Mouse (Mus musculus): ENCODE measurements around the gene Cmtm5. TPM values are rescaled to one million over a fixed set of nuclear protein-coding genes. Genes with fewer than 3 reads are reported as not detected.
"Not testable (repeated sequence)": the region's sequence is repeated elsewhere in the genome, so short reads cannot be mapped to it uniquely, and the experiment has no call there.

Cmtm5 gene
- polyA plus RNA-seq, 1 experiment from 2014 or later = 2.0 TPM

DNA sequence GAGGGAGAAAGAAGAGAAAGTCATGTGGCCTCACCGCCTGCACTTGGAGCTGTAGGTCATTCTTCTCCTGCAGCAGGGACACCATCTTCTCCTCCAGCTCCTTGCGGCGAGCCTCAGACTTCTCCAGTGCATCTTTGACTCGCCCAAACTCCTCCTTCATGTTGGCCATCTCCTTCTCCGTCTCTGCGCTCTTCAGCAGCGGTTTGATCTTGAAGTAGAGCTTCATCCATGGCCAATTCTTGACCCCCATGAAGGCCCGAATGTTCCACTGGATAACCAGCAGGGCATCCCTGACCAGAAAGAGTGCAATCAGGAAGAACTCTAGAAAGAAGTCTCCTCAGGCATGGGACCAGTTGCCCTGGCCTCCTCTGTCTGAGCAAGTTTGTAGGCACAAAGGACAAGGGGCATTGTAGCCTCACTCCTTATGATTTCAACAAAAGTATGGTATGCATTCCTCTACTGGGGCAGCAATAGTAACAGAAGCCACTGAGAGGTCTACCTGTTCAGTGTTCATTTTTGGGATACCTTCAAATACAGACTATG, 17.7 kb downstream of the Cmtm5 start:
- H3K4me3 ChIP-seq (replicated peaks) = no peak overlapping the region
- no peaks in the 10 kb centered on the region for H3K27me3 ChIP-seq
- H3K4me1 ChIP-seq = no peaks in the 10 kb centered on the region
- no peak overlapping the region for H3K27ac ChIP-seq
- no peaks in the 10 kb centered on the region for H3K36me3 ChIP-seq (replicated peaks)
- WGBS = 94% methylated on average over 8 of the region's 8 CpGs
- no peak overlapping the region for H3K4me2 ChIP-seq
- no peak for ATAC-seq (ENCODE audit: low FRiP score)
- H3K9ac ChIP-seq = no peak overlapping the region
- H3K9me3 ChIP-seq = no peaks in the 10 kb centered on the region

DNA sequence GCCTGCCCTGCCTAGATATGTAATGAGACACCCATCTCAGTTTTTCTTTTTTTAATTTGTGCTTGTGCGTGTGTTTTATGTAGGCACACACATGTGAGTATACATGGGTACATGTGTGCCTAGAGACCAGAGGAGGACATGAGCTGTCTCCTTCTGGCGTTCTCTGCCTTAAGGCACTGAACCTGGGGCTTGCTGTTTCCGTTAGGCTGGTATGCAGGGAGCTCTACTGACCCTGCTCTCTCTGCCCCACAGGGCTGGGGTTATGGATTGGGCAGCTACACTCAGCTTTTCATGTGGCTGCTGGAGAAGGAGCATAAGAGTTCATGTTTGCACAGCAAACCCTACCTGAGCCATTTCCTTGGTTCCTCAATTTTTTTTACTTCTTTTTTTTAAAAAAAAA, 18.4 kb downstream of the Cmtm5 start:
- ATAC-seq (ENCODE audit: low FRiP score) = no peak
- Histone ChIP-seq H3K27me3 (no peaks in the 10 kb centered on the region), H3K36me3 (replicated peaks) (no peaks in the 10 kb centered on the region), H3K4me3 (replicated peaks) (no peak overlapping the region), H3K27ac (no peak overlapping the region), H3K4me2 (no peak overlapping the region), H3K9me3 (no peaks in the 10 kb centered on the region), H3K4me1 (no peaks in the 10 kb centered on the region), H3K9ac (no peak overlapping the region)
- 84% methylated on average over 3 of the region's 3 CpGs for WGBS

DNA sequence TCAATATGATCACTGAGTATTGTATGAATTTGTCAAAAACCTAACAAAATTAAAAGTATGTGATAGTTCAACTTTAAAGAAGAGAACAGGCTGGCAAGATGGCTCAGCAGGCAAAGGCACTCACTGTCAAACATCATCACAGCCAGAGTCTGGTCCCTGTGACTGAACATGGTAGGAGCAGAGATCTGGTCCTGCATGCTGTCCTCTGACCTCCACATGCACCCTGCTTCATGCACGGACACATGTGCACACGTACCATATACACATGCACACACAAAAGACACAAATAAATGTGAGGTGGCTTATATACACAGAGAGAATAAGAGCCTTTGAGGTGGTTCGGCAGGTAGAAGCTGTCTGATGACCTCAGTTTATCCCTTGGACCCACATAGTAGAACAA, 19.4 kb downstream of the Cmtm5 start:
- 90% methylated on average over 3 of the region's 3 CpGs for WGBS
- ATAC-seq (ENCODE audit: low FRiP score) = no peak
- Histone ChIP-seq H3K9me3 (no peaks in the 10 kb centered on the region), H3K36me3 (replicated peaks) (no peaks in the 10 kb centered on the region), H3K4me1 (no peaks in the 10 kb centered on the region), H3K4me2 (no peak overlapping the region), H3K27ac (no peak overlapping the region), H3K27me3 (no peaks in the 10 kb centered on the region), H3K9ac (no peak overlapping the region), H3K4me3 (replicated peaks) (no peak overlapping the region)

DNA sequence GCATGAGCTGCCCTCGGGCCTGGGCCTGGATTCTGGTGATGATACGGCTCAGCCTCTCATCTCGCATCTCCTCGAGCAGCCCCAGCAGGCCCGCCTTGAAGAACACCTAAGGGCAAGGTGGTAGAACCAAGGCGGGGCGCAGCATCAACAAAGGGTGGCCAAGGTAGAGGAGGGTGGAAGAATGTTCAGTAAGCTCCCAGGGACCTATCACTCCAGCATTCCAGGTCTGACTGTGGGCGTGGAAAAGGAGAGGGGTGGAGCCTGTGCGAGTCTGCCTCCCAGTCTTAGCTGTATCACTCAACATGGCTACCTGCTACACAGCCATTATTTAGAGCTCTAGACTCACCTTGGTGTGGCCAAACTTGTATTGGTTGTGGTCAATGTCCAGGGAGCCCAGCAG, 20.5 kb downstream of the Cmtm5 start:
- peaks cover 5% of the 10 kb centered on the region; the same call in 1 of the 2 replicates for H3K4me1 ChIP-seq

DNA sequence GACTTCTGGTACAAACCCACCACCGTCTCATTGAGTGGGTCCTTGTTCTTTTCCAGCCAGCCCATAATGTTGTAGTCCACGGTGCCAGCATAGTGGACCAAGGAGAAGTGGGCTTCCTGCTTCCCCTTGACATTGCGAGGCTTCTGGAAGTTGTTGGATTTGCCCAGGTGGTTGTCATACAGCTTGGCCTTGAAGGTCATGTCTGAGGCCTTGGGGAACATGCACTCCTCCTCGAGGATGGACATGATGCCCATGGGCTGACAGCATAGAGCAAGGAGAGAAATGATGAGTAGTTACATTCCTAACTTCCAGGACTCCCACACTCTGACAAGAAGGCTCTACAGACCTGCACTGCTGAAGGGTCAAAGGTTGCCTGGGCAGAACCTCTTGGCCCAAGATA, 22.4 kb downstream of the Cmtm5 start:
- Histone ChIP-seq H3K4me2 (no peak overlapping the region), H3K27ac (no peak overlapping the region), H3K4me3 (replicated peaks) (no peak overlapping the region), H3K9ac (no peak overlapping the region), H3K27me3 (peaks cover 5% of the 10 kb centered on the region; the same call in 1 of the 2 replicates), H3K9me3 (no peaks in the 10 kb centered on the region), H3K4me1 (peaks cover 5% of the 10 kb centered on the region; the same call in 1 of the 2 replicates), H3K36me3 (replicated peaks) (no peaks in the 10 kb centered on the region)
- ATAC-seq (ENCODE audit: low FRiP score) = no peak
- 86% methylated on average over 4 of the region's 4 CpGs for WGBS

More for the DNA sequence above, 20.5 kb downstream of the Cmtm5 start:
- ATAC-seq (ENCODE audit: low FRiP score) = no peak
- no peaks in the 10 kb centered on the region for H3K36me3 ChIP-seq (replicated peaks)
- no peaks in the 10 kb centered on the region for H3K9me3 ChIP-seq
- no peak overlapping the region for H3K4me3 ChIP-seq (replicated peaks)
- H3K27me3 ChIP-seq = peaks cover 4% of the 10 kb centered on the region; the same call in 1 of the 2 replicates
- no peak overlapping the region for H3K4me2 ChIP-seq
- H3K9ac ChIP-seq = no peak overlapping the region
- H3K27ac ChIP-seq = no peak overlapping the region
- 88% methylated on average over 9 of the region's 9 CpGs for WGBS

DNA sequence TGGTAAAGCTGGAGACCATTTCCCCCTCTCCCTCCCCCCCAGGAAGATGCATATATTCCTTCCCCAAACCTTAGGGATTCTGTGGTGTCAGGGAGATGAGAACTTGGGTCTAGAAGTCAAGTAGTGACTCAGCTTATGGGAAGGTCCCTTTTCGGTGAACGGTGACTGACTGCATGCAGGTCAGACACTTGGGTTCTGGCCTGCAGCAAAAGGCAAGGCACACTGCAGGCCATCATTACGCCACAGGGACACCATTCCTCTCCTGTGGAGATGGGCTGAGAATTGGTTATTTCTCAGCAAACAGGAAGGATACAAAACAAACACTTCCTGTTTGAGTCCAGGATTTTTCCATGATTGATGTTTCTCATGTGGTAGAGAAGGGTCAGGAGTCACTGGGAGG, 23.1 kb downstream of the Cmtm5 start:
- ATAC-seq (ENCODE audit: low FRiP score) = no peak
- peaks cover 5% of the 10 kb centered on the region; the same call in 1 of the 2 replicates for H3K27me3 ChIP-seq
- no peak overlapping the region for H3K9ac ChIP-seq
- no peaks in the 10 kb centered on the region for H3K36me3 ChIP-seq (replicated peaks)
- H3K4me2 ChIP-seq = no peak overlapping the region
- H3K4me1 ChIP-seq = peaks cover 5% of the 10 kb centered on the region; the same call in 1 of the 2 replicates
- 93% methylated on average over 3 of the region's 3 CpGs for WGBS
- no peak overlapping the region for H3K4me3 ChIP-seq (replicated peaks)
- H3K9me3 ChIP-seq = no peaks in the 10 kb centered on the region
- H3K27ac ChIP-seq = no peak overlapping the region

DNA sequence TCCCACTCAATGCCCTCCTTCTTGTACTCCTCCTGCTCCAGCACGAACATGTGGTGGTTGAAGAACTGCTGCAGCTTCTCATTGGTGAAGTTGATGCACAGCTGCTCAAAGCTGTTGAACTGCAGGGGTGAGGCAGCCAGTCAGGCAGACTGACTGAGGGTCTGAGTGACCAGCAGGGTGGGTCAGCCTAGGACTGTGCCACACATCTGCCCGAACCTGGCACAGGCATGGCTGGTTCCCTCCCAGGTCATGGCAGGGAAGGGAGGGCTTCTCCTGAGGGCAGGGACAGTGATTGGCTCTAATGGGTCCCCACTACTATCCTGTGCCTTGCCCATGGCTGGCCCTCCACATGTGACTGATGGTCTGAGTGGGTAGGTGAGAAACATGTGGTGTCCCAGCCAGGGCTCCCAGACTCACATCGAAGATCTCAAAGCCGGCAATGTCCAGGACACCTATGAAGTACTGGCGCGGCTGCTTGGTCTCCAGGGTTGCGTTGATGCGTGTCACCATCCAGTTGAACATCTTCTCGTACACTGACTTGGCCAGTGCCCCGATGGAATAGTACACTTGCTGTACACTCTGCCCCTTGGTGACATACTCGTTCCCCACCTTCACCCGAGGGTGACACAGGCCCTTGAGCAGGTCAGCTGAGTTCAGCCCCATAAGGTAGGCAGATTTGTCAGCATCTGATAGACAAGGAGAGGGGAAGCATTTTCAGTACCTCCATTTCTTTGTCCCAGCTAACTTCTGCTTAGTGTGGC, 24.0 kb downstream of the Cmtm5 start:
- not testable (repeated sequence) for H3K9me3 ChIP-seq; ATAC-seq (ENCODE audit: low FRiP score); H3K36me3 ChIP-seq (replicated peaks); H3K4me2 ChIP-seq; H3K4me3 ChIP-seq (replicated peaks); H3K4me1 ChIP-seq; H3K9ac ChIP-seq; H3K27ac ChIP-seq; H3K27me3 ChIP-seq
- 96% methylated on average over 12 of the region's 12 CpGs for WGBS

DNA sequence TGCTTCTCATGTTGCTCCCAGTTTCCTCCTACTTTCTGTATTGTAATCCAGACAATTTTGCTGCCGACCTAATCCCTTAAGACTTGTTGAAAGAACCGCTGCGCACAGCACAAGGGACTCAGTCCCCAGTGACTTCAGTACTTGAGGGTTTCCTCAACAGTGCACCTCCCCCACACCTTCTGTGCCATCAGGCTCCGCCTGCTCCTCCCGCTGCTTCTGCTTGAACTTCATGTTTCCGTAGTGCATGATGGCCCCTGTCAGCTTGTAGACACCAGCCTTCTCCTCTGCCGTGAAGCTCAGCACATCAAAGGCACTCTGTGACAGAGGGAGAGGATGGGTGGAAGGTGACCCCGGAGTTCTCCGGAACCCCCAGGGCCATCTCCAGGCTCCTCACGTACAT, 24.7 kb downstream of the Cmtm5 start:
- H3K4me3 ChIP-seq (replicated peaks) = no peak overlapping the region
- WGBS = 68% methylated on average over 10 of the region's 10 CpGs
- no peaks in the 10 kb centered on the region for H3K36me3 ChIP-seq (replicated peaks)
- H3K9me3 ChIP-seq = no peaks in the 10 kb centered on the region
- no peak overlapping the region for H3K9ac ChIP-seq
- H3K4me2 ChIP-seq = no peak overlapping the region
- H3K27me3 ChIP-seq = peaks cover 5% of the 10 kb centered on the region; the same call in 1 of the 2 replicates
- no peak overlapping the region for H3K27ac ChIP-seq
- ATAC-seq (ENCODE audit: low FRiP score) = no peak
- H3K4me1 ChIP-seq = peaks cover 5% of the 10 kb centered on the region; the same call in 1 of the 2 replicates

DNA sequence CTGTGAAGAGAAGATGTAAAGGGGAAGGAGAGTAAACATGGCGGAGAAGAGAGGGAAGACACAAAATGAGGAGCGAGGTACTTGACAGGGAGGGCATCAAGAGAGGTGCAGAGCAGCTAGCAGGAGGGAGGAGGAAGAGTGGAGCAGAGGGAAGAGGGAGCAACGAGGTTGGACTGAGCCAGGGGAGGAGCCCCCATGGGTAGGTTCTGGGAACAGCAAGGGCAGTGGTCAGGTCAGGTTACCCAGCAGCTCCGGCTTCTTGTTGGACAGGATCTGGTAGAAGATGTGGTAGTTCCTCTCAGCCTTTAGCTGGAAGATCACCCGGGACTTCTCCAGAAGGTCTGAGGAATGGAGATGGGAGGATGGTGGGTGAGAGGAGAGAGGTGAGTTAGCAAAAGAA, 25.4 kb downstream of the Cmtm5 start:
- Histone ChIP-seq H3K36me3 (replicated peaks) (no peaks in the 10 kb centered on the region), H3K9ac (no peak overlapping the region), H3K27me3 (peaks cover 5% of the 10 kb centered on the region; the same call in 1 of the 2 replicates), H3K9me3 (no peaks in the 10 kb centered on the region), H3K4me3 (replicated peaks) (no peak overlapping the region), H3K4me1 (peaks cover 5% of the 10 kb centered on the region; the same call in 1 of the 2 replicates), H3K4me2 (no peak overlapping the region), H3K27ac (no peak overlapping the region)
- 78% methylated on average over 5 of the region's 5 CpGs for WGBS
- no peak for ATAC-seq (ENCODE audit: low FRiP score)

DNA sequence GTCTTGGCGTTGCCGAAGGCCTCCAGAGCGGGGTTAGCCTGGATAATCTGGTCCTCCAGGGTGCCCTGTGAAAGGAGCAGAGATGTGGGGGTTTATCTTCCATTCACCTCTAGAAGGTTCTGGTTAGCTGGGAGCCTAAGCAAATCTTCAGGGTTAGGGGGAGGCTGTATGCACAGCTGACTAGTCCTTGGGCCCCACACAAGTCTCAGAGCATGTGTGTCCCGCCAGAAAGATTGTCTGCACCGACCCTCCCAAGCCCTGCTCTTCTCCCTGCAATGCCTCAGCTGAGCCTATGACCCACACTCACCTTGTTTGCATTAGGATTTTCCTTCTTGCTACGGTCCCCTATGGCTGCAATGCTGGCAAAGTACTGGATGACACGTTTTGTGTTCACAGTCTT, 26.7 kb downstream of the Cmtm5 start:
- Histone ChIP-seq H3K27ac (no peak overlapping the region), H3K9ac (no peak overlapping the region), H3K27me3 (peaks cover 5% of the 10 kb centered on the region; the same call in 1 of the 2 replicates), H3K4me1 (peaks cover 5% of the 10 kb centered on the region; the same call in 1 of the 2 replicates), H3K9me3 (no peaks in the 10 kb centered on the region), H3K36me3 (replicated peaks) (no peaks in the 10 kb centered on the region), H3K4me3 (replicated peaks) (no peak overlapping the region), H3K4me2 (no peak overlapping the region)
- no peak for ATAC-seq (ENCODE audit: low FRiP score)
- WGBS = 93% methylated on average over 7 of the region's 7 CpGs

DNA sequence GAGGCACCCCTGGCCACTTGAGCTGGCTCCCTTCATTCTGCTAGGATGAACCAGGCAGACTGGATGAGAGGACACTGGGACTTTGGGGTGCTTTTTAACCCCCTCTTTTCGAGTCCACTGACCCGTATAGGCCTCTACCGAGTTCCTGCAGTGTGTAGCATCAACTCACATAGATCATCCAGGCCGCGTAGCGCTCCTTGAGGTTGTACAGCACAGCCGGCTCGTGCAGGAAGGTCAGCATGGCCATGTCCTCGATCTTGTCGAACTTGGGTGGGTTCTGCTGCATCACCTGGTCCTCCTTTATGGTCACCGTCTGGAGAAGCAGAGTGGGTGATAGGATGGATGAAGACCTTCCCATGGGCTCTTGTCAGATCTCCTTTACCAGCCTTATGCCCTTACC, 27.7 kb downstream of the Cmtm5 start:
- Histone ChIP-seq H3K27me3 (peaks cover 5% of the 10 kb centered on the region; the same call in 1 of the 2 replicates), H3K4me3 (replicated peaks) (no peak overlapping the region), H3K4me1 (peaks cover 5% of the 10 kb centered on the region; the same call in 1 of the 2 replicates), H3K27ac (no peak overlapping the region), H3K9me3 (no peaks in the 10 kb centered on the region), H3K36me3 (replicated peaks) (no peaks in the 10 kb centered on the region), H3K9ac (no peak overlapping the region), H3K4me2 (no peak overlapping the region)
- no peak for ATAC-seq (ENCODE audit: low FRiP score)
- WGBS = 90% methylated on average over 11 of the region's 11 CpGs

DNA sequence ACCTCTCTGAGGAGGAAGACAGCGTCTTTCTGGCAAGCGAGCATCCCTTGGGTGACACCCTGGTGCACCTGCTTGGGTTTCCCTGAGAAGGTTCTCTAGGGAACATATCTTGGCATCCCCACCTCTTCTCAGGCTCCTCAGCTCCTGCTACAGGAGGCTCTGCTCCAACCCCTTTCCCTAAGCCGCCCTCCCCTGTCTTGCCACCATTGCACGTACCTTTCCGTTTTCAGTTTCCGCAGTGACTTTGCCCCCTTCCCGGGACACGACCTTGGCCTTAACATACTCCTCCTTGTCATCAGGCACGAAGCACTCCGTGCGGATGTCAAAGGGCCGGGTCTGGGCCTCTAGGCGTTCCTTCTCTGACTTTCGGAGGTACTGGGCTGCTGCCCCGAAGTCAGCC, 29.0 kb downstream of the Cmtm5 start:
- Histone ChIP-seq H3K27ac (no peak overlapping the region), H3K4me3 (replicated peaks) (no peak overlapping the region), H3K27me3 (peaks cover 5% of the 10 kb centered on the region; the same call in 1 of the 2 replicates), H3K4me1 (peaks cover 5% of the 10 kb centered on the region; the same call in 1 of the 2 replicates), H3K36me3 (replicated peaks) (no peaks in the 10 kb centered on the region), H3K9ac (no peak overlapping the region), H3K9me3 (no peaks in the 10 kb centered on the region), H3K4me2 (no peak overlapping the region)
- ATAC-seq (ENCODE audit: low FRiP score) = no peak
- WGBS = 87% methylated on average over 15 of the region's 15 CpGs

DNA sequence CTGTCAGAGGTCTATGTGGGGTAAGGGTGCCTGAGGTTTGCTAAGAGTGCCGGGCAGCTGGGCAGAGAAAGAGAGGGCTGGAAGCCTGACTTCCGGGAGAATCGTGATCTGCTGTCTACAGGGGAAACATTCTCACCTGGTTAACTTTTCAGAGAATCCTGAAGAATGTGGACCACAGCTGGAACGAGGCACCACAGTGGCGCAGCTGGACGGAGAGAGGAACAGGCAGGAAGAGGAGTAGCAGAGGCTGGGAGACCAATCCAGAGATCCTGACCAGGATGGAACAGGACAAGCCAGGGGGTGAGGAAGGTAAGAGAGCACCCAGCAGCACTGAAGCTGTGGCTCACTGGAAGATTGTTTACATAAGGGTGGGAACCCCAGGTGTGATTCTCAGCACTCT, 29.6 kb downstream of the Cmtm5 start:
- H3K4me1 ChIP-seq = peaks cover 4% of the 10 kb centered on the region; the same call in 1 of the 2 replicates
- ATAC-seq (ENCODE audit: low FRiP score) = no peak
- no peak overlapping the region for H3K9ac ChIP-seq
- no peak overlapping the region for H3K27ac ChIP-seq
- peaks cover 5% of the 10 kb centered on the region; the same call in 1 of the 2 replicates for H3K27me3 ChIP-seq
- no peaks in the 10 kb centered on the region for H3K36me3 ChIP-seq (replicated peaks)
- no peaks in the 10 kb centered on the region for H3K9me3 ChIP-seq
- no peak overlapping the region for H3K4me2 ChIP-seq
- no peak overlapping the region for H3K4me3 ChIP-seq (replicated peaks)
- WGBS = 78% methylated on average over 6 of the region's 6 CpGs
